Mouse (Mus musculus): Measurements from ENCODE around the gene Dkkl1. TPM values are rescaled to one million over a fixed set of nuclear protein-coding genes. Genes with fewer than 3 reads are reported as not detected.
A peak's percentile ranks its signal among the peaks of the same experiment; 100 is the strongest.
"Not testable (repeated sequence)": the region's sequence is repeated elsewhere in the genome, so short reads cannot be mapped to it uniquely, and the experiment has no call there.

Gene Dkkl1
- 0.90 and 1.2 TPM in 2 replicates for polyA plus RNA-seq (2015; fragmentation: Nextera tagmentation; extraction: Ambion mirVana)

DNA sequence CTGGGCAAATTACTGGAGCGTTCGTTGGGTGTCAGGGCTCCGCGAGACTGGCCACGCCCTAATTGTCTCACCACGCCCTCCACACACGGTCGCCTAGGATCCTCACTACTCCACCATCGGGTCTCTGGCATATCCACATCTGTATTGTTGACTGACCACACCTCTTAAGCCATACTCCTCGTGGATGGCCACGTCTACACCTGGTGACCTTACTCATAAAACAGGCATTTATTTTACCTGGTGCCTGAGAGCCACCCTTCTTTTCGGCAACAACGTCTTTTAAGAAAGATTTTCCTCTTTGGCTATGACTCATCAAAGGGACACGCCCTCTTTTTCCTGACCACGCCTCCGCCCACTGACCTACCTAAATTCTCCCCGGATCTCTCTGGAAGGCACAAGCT is at the start of gene Dkkl1:
Gene Dkkl1 (minus strand): TSS at position 297 of the 401 bp plus-strand sequence.
- Histone ChIP-seq H3K36me3 (no peaks in the 10 kb centered on the region), H3K4me1 (replicated peaks) (peaks cover 17% of the 10 kb centered on the region), H3K27ac (no peak within 1 kb of the TSS), H3K4me3 (peak within 1 kb of the TSS; percentile 16), H3K4me2 (peak within 1 kb of the TSS; percentile 52), H3K27me3 (peaks cover 26% of the 10 kb centered on the region), H3K9ac (no peak within 1 kb of the TSS; the same call in 1 of the 2 replicates), H3K9me3 (replicated peaks) (no peaks in the 10 kb centered on the region)
- no peak for ATAC-seq (replicated peaks; ENCODE audit: insufficient number of reproducible peaks, insufficient read depth, low FRiP score, low read depth)
- WGBS = 5% methylated on average over 17 of the region's 17 CpGs

DNA sequence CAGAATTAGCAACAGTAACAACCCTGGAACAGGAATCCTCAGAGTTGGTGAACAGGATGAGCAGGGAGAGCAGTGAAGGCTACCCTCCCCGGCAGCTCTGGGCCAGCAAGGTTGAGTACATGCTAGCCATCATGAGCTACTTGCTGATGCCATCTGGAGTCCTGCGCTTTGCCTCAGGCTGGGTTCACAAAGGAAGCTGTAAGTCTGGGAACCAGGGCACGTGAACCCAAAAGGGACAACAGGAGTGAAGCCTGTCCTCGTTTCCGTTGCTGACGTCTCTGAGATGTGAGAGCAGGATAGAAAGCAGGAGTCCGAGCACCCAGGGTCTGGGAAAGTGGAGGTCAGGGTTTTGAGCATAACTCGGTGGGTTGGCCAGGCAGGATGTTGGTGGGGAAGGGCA is 47.3 kb upstream of the Dkkl1 start:
- no peak overlapping the region for H3K4me3 ChIP-seq
- H3K27me3 ChIP-seq = no peaks in the 10 kb centered on the region
- no peak overlapping the region for H3K27ac ChIP-seq
- no peak overlapping the region for H3K9ac ChIP-seq
- peaks cover 27% of the 10 kb centered on the region for H3K4me1 ChIP-seq (replicated peaks)
- H3K36me3 ChIP-seq = no peaks in the 10 kb centered on the region
- ATAC-seq (replicated peaks; ENCODE audit: insufficient number of reproducible peaks, insufficient read depth, low FRiP score, low read depth) = no peak
- H3K9me3 ChIP-seq (replicated peaks) = no peaks in the 10 kb centered on the region
- H3K4me2 ChIP-seq = no peak overlapping the region
- WGBS = 86% methylated on average over 8 of the region's 8 CpGs

DNA sequence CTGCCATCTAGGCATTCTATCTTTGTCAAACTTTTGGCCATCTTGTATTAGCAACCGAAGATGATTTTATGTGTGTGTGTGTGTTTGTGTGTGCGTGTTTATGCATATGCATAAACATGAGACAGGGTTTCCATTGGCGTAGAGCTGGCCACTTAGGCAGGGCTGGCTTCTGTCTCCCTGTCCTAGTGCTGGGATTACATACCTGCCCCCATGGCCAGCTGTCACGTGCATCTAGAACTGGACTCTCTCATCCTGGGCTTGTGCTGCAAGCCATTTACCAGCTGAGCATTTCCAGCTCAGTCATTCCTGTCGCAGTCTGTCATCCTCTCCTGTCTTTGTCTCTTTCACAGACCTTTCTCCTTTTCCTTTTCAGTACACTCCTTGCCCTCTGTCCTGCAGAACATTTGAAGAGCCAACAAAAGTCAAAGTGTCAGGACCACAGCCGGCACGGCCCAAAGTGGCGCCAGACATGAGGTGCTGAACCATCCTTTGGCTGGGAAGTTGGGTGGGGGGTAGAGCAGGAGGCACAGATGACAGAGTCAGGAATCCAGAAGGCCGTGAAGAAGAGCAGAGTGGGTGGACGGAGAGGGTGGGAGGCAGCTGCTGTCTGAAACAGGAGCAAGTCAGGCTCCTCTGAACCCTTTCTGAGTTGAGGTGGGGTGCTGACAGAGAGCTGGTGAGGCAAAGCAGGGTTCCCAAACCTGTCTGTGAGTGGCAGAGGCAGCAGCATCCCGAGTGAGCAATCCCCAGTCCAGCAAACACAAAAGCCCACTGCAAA is 45.3 kb upstream of the Dkkl1 start:
- ATAC-seq (replicated peaks; ENCODE audit: insufficient number of reproducible peaks, insufficient read depth, low FRiP score, low read depth) = no peak
- Histone ChIP-seq H3K9ac (no peak overlapping the region), H3K27ac (no peak overlapping the region), H3K9me3 (replicated peaks) (no peaks in the 10 kb centered on the region), H3K4me1 (replicated peaks) (peaks cover 15% of the 10 kb centered on the region), H3K4me3 (no peak overlapping the region), H3K36me3 (no peaks in the 10 kb centered on the region), H3K27me3 (no peaks in the 10 kb centered on the region), H3K4me2 (no peak overlapping the region)
- WGBS = 37% methylated on average over 11 of the region's 11 CpGs

DNA sequence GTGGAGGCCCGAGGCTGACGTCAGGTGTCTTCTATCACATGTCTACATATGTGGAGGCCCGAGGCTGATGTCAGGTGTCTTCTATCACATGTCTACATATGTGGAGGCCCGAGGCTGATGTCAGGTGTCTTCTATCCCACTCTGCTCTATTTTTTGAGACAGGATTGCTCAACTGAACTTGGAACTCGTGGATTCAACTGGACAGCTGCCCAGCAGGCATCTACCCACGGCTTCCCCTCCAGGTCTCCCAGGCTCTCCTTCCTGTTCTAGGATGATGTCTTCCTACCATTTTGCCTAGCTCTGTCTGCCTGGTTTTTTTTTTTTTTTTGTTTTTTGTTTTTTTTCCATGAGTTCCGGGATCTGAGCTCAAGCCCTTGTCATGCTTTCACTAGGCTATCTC is 43.9 kb upstream of the Dkkl1 start:
- not testable (repeated sequence) for H3K4me3 ChIP-seq; H3K9me3 ChIP-seq (replicated peaks)

DNA sequence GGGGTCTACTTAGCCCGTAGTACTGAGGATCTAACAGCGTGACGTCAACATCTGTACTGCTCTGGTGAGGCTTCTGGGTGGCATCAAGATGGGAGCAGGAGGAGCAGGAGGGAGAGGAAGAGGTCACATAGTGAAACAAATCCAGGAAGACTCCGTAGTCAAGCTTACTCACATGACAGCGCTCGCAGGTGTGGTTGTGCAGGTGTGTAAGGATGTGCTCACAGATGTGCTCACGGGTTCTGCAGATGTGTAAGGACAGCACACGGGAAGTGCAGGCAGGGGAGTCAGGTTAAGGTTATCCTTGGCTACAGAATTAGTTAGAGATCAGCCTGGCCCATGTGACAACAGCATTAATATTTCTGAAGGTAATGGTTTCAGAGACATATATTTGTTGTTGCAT is 41.9 kb upstream of the Dkkl1 start:
- H3K9me3 ChIP-seq (replicated peaks) = no peaks in the 10 kb centered on the region
- no peaks in the 10 kb centered on the region for H3K27me3 ChIP-seq
- H3K4me3 ChIP-seq = no peak overlapping the region
- H3K4me1 ChIP-seq (replicated peaks) = 0 out of 2 replicates have a peak, but pooled peaks cover 4% of the 10 kb centered on the region
- WGBS = 86% methylated on average over 8 of the region's 8 CpGs
- H3K36me3 ChIP-seq = no peaks in the 10 kb centered on the region
- H3K27ac ChIP-seq = no peak overlapping the region
- no peak overlapping the region for H3K4me2 ChIP-seq
- no peak overlapping the region for H3K9ac ChIP-seq
- ATAC-seq (replicated peaks; ENCODE audit: insufficient number of reproducible peaks, insufficient read depth, low FRiP score, low read depth) = no peak

More for the DNA sequence above, 43.9 kb upstream of the Dkkl1 start:
- H3K4me2 ChIP-seq; H3K4me1 ChIP-seq (replicated peaks); H3K27me3 ChIP-seq; H3K36me3 ChIP-seq; H3K27ac ChIP-seq; H3K9ac ChIP-seq; ATAC-seq (replicated peaks; ENCODE audit: insufficient number of reproducible peaks, insufficient read depth, low FRiP score, low read depth): not testable (repeated sequence)
- WGBS = 67% methylated on average over 7 of the region's 7 CpGs

DNA sequence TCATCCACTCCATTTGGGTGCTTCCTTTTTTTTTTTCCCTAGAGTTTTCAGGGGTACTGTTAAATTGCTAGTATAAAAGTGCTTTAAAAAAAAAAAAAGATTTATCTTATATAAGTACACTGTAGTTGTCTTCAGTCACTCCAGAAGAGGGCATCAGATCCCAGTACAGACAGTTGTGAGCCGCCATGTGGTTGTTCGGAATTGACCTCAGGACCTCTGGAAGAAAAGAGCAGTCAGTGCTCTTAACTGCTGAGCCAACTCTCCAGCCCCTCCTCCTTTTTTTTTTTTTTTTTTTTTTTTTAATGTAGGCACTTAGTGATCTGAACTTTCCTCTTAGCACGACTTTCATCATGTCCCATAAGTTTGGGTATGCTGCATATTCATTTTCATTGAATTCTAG is 35.7 kb upstream of the Dkkl1 start:
- WGBS = 27% methylated on average over 3 of the region's 3 CpGs
- no peak overlapping the region for H3K4me2 ChIP-seq
- no peaks in the 10 kb centered on the region for H3K9me3 ChIP-seq (replicated peaks)
- no peak overlapping the region for H3K4me3 ChIP-seq
- H3K27me3 ChIP-seq = no peaks in the 10 kb centered on the region
- no peak for ATAC-seq (replicated peaks; ENCODE audit: insufficient number of reproducible peaks, insufficient read depth, low FRiP score, low read depth)
- no peak overlapping the region for H3K27ac ChIP-seq
- H3K36me3 ChIP-seq = no peaks in the 10 kb centered on the region
- no peak overlapping the region for H3K9ac ChIP-seq
- H3K4me1 ChIP-seq (replicated peaks) = no peaks in the 10 kb centered on the region

DNA sequence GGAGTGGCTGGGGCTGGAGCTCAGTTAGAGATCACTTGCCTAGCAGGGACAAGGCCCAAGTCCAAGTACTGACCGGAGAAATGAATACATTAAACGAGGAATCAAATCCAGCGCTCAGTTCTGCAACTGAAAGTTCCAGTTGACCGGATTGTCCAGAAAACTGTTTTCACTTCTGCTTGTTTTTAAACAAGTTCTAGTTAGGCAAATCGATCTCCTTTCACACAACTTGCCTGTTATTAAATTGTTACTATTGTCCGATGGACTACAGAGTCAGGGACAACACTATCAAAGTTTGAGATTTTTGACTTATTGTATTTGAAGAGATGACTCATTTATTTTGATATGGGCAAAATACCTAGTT is 29.4 kb upstream of the Dkkl1 start:
- WGBS = 84% methylated on average over 6 of the region's 6 CpGs
- Histone ChIP-seq H3K36me3 (no peaks in the 10 kb centered on the region), H3K27me3 (peaks cover 2% of the 10 kb centered on the region; the same call in 1 of the 2 replicates), H3K4me3 (no peak overlapping the region), H3K27ac (no peak overlapping the region), H3K9me3 (replicated peaks) (no peaks in the 10 kb centered on the region), H3K4me1 (replicated peaks) (peaks cover 12% of the 10 kb centered on the region), H3K9ac (no peak overlapping the region), H3K4me2 (peak overlapping the region; percentile 55)
- no peak for ATAC-seq (replicated peaks; ENCODE audit: insufficient number of reproducible peaks, insufficient read depth, low FRiP score, low read depth)

DNA sequence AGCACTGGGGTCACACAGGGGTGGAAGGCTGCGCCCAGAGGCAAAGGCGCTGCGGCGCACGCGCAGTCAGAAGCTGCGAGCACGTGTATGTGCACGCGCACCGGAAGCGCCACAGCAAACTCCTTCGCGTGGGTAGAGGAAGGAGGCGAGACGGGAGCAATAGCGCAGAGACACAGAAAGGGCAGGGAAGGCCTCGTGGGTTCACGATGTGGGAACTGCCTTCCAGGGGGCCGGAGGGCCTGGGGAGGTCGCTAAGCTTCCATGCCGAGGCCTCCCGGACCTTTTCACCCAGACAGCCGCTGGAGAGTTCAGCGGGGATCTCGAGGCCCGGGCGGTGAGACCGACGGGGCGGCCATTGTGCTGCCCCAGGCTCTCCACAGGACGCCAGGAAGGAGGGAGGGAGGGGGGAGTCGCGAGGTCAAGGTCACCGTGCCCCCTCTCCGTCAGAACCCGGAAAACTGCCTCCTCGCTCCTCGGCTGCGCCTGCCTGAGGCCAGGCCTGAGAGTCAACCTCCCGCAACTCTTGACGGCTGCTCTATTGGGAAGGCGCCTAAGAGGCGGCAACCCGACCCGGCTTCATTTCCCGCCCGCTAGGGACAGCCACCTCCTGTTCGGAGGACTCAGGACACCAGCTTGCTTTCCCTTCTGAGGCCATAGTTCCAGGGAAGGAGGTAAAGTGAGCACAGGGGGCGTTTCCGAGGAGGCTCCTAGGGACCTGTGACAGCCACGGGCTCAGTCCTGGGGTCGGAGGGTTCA is 28.9 kb upstream of the Dkkl1 start, which contains the start of gene Slc6a16:
Gene Slc6a16 (plus strand): TSS at position 453 of the 756 bp plus-strand sequence.
- peak within 1 kb of the TSS; percentile 55 for H3K4me2 ChIP-seq
- H3K27me3 ChIP-seq = peaks cover 2% of the 10 kb centered on the region; the same call in 1 of the 2 replicates
- peaks cover 15% of the 10 kb centered on the region for H3K4me1 ChIP-seq (replicated peaks)
- H3K36me3 ChIP-seq = no peaks in the 10 kb centered on the region
- 20% methylated on average over 53 of the region's 53 CpGs for WGBS
- H3K9ac ChIP-seq = peak within 1 kb of the TSS; percentile 32; the same call in 1 of the 2 replicates
- H3K4me3 ChIP-seq = peak within 1 kb of the TSS; percentile 26
- no peak within 1 kb of the TSS for H3K27ac ChIP-seq
- 0 out of 2 replicates have a peak, but pooled peaks have one; percentile 28 for ATAC-seq (replicated peaks; ENCODE audit: insufficient number of reproducible peaks, insufficient read depth, low FRiP score, low read depth)
- H3K9me3 ChIP-seq (replicated peaks) = no peaks in the 10 kb centered on the region

DNA sequence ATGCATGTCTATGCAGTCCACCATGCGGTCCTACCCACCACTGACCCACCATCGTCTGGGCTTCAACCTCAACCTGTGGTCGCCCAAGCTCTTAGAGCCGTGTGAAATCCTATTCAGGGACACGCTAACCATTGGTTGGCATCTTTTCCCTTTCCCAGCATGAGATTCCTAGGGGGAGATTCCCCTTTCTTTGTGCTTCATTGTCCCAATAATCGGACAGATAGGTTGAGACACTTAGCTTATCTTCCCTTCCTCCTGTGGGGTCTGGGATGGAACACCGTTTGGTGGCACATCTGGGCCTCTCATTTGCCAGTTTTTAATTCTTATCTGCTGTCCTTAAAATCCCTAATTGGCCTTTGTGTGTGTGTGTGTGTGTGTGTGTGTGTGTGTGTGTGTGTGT is 28.2 kb upstream of the Dkkl1 start:
- WGBS = 81% methylated on average over 7 of the region's 7 CpGs

DNA sequence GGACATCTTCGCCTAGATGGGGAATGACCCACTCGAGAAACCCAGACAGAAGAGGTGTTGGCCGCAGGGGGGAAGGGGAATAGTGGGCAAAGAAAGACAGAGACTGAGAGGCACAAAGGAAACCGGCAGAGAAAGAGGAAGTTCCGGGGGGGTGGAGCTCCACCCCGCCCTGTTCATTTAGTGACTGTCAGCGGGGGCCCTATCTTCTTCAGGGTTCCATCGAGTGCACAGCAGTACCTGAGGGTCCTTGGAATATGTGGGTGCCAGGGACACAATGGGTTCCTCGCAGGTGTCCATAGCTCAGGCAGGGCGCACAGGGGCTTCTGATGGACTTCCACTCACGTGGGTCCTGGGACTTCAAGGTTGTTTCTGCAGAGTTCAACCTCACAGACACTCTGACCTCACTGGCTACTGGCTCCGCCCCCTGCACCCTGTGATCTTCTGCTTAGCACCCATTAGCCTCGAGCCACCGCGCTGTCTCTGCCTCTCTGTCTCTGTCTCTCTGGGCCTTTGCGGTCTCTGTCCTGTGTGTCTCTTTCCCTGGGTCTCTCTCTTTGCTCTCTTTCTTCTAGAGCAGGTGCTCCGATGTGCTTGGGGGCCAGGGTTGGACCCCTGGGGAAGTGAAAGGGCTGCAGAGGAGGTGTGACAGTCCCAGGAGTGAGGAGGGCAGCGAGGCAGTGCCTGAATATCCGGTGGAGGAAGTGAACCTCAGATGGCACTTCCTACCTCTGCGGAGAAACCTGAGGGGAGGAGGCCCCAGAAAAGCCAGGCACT is 27.0 kb upstream of the Dkkl1 start, which contains the start of gene Cd37:
Gene Cd37 (minus strand): TSS at position 393 of the 774 bp plus-strand sequence.
- peaks cover 2% of the 10 kb centered on the region; the same call in 1 of the 2 replicates for H3K27me3 ChIP-seq
- H3K9me3 ChIP-seq (replicated peaks) = no peaks in the 10 kb centered on the region
- H3K4me1 ChIP-seq (replicated peaks) = peaks cover 34% of the 10 kb centered on the region
- peak within 1 kb of the TSS; percentile 21; the same call in 1 of the 2 replicates for H3K4me2 ChIP-seq
- 40% methylated on average over 20 of the region's 20 CpGs for WGBS
- H3K9ac ChIP-seq = 0 out of 2 replicates have a peak within 1 kb of the TSS, but pooled peaks have one; percentile 2
- H3K27ac ChIP-seq = 0 out of 2 replicates have a peak within 1 kb of the TSS, but pooled peaks have one; percentile 8
- ATAC-seq (replicated peaks; ENCODE audit: insufficient number of reproducible peaks, insufficient read depth, low FRiP score, low read depth) = no peak
- no peaks in the 10 kb centered on the region for H3K36me3 ChIP-seq
- H3K4me3 ChIP-seq = peak within 1 kb of the TSS; percentile 20; the same call in 1 of the 2 replicates

More for the DNA sequence above, 28.2 kb upstream of the Dkkl1 start:
- Histone ChIP-seq H3K27me3 (peaks cover 2% of the 10 kb centered on the region; the same call in 1 of the 2 replicates), H3K4me3 (no peak overlapping the region), H3K4me1 (replicated peaks) (peaks cover 22% of the 10 kb centered on the region), H3K9me3 (replicated peaks) (no peaks in the 10 kb centered on the region), H3K27ac (no peak overlapping the region), H3K4me2 (no peak overlapping the region), H3K36me3 (no peaks in the 10 kb centered on the region), H3K9ac (no peak overlapping the region)
- ATAC-seq (replicated peaks; ENCODE audit: insufficient number of reproducible peaks, insufficient read depth, low FRiP score, low read depth) = no peak
